In genomic region chr3:146610322-146610721, GRCm38 (mm10) we compare ENCODE assay signal across 19 mouse cellular contexts. TPM values are rescaled to one million over a fixed set of nuclear protein-coding genes. Genes with fewer than 3 reads are reported as not detected.
"Had no signal": no experiment of that assay in that cellular context is flagged by ENCODE, and none has a peak within 500 bp of the region (broad histone marks: within the 10 kb centered on the region; RNA-seq: fewer than 3 reads in every experiment).

No protein-coding gene starts in this region.

- DNase-seq: kidney, adult 8-10 months; kidney, postnatal 25 days; layer of hippocampus, adult 9-11 months; liver; liver, embryonic 13.5 days; lung, adult 18-20 months; thymus, adult 18-20 months; thymus, postnatal 14 days had no signal

- ATAC-seq: inflammation-experienced regulatory T-cells, adult 6 months; intestine, postnatal 0 days; midbrain, embryonic 13.5 days had no signal

RNA-seq across cellular contexts. Expression of gene Dnase2b, which starts 5.1 kb away (rescaled TPM):
- total RNA-seq: left cerebral cortex, adult 8-10 months; megakaryocyte-erythroid progenitor cell, adult 5-6 weeks; midbrain, postnatal 0 days had no signal
- polyA plus RNA-seq: inflammation-experienced regulatory T-cells, adult 6 months; intestine, postnatal 0 days; kidney, embryonic 16.5 days; limb, embryonic 12.5 days; lung, embryonic 16.5 days; midbrain, embryonic 13.5 days; midbrain, postnatal 0 days; neural tube, embryonic 14.5 days; stomach, postnatal 0 days had no signal

RNA-seq across cellular contexts. Expression of gene Uox, which starts 40.1 kb away (rescaled TPM):
- total RNA-seq: megakaryocyte-erythroid progenitor cell, adult 5-6 weeks; midbrain, postnatal 0 days had no signal
- polyA plus RNA-seq: limb, embryonic 12.5 days; midbrain, embryonic 13.5 days; neural tube, embryonic 14.5 days had no signal

RNA-seq across cellular contexts. Expression of gene 4930503B20Rik, which starts 40.8 kb away (rescaled TPM):
- total RNA-seq: left cerebral cortex, adult 8-10 months; megakaryocyte-erythroid progenitor cell, adult 5-6 weeks; midbrain, postnatal 0 days had no signal
- polyA plus RNA-seq: inflammation-experienced regulatory T-cells, adult 6 months; intestine, postnatal 0 days; limb, embryonic 12.5 days; liver, embryonic 13.5 days; lung, embryonic 16.5 days; midbrain, embryonic 13.5 days; midbrain, postnatal 0 days; neural tube, embryonic 14.5 days; stomach, postnatal 0 days had no signal
